Mouse (Mus musculus) ES-E14 (cell line): Measurements from ENCODE around the gene Supt5. TPM values are rescaled to one million over a fixed set of nuclear protein-coding genes. Genes with fewer than 3 reads are reported as not detected.

Experiments used
- DNase-seq: peaks from one replicate; pipeline ENCODE4 v3.0.0-alpha.2; 2013; ENCODE audit warnings: low read depth, low spot score
- H3K27ac ChIP-seq: 2 replicates; pipeline ENCODE4 v1.5.1; 2012; ENCODE audit warnings: low read depth, mild to moderate bottlenecking, low read length, moderate library complexity, mixed read lengths; ENCODE audit not compliant: poor library complexity, insufficient read depth, severe bottlenecking
- H3K36me3 ChIP-seq: 2 replicates; pipeline ENCODE4 v1.6.1; 2012; ENCODE audit warnings: mild to moderate bottlenecking, low read length, moderate library complexity, mixed read lengths; ENCODE audit not compliant: control insufficient read depth, poor library complexity, insufficient read depth, severe bottlenecking
- H3K4me1 ChIP-seq, 2 experiments: fragments of 150-350 bp in 1 of 2; sonication (generic) in 1 of 2; 2 replicates each; pipeline ENCODE4 v1.6.1; 2012; ENCODE audit warnings: low read length in 2 of 2, mild to moderate bottlenecking in 1 of 2, mixed read lengths in 1 of 2; ENCODE audit not compliant: control insufficient read depth in 2 of 2, insufficient read depth in 2 of 2, poor library complexity in 1 of 2
- H3K4me3 ChIP-seq, 2 experiments: fragments of 150-350 bp in 1 of 2; sonication (generic) in 1 of 2; 2 replicates each; pipeline ENCODE4 v1.5.1; 2012; ENCODE audit warnings: low read length in 2 of 2, low read depth in 1 of 2, mild to moderate bottlenecking in 1 of 2, mixed read lengths in 1 of 2; ENCODE audit not compliant: insufficient read depth in 1 of 2, poor library complexity in 1 of 2, severe bottlenecking in 1 of 2
- H3K9ac ChIP-seq: 2 replicates; pipeline ENCODE4 v1.6.1; 2012; ENCODE audit warnings: low read depth, mild to moderate bottlenecking, low read length, mixed read lengths; ENCODE audit not compliant: poor library complexity, insufficient read depth, severe bottlenecking
- H3K9me3 ChIP-seq: fragments of 150-350 bp; sonication (generic); 2 replicates; pipeline ENCODE4 v1.6.1; 2012; ENCODE audit warnings: low read depth, mild to moderate bottlenecking, low read length; ENCODE audit not compliant: control insufficient read depth, insufficient read depth
- CHD2 ChIP-seq: IDR thresholded peaks from 2 replicates; pipeline ENCODE4 v1.6.1; 2014; ENCODE audit warnings: mild to moderate bottlenecking, low read depth, low read length, inconsistent platforms
- HCFC1 ChIP-seq: IDR thresholded peaks from 2 replicates; pipeline ENCODE4 v1.6.1; 2012; ENCODE audit warnings: low read length, inconsistent platforms, borderline replicate concordance; ENCODE audit not compliant: insufficient read depth
- MAFK ChIP-seq: IDR thresholded peaks from 2 replicates; pipeline ENCODE4 v1.6.1; 2014; ENCODE audit warnings: mild to moderate bottlenecking, low read depth, low read length, inconsistent platforms; ENCODE audit not compliant: insufficient read depth
- ZC3H11A ChIP-seq: IDR thresholded peaks from 2 replicates; pipeline ENCODE4 v1.6.1; 2012; ENCODE audit warnings: low read depth, mild to moderate bottlenecking, inconsistent platforms, low read length, borderline replicate concordance
- ZNF384 ChIP-seq: IDR thresholded peaks from 2 replicates; pipeline ENCODE4 v1.6.1; 2012; ENCODE audit warnings: low read depth, low read length, inconsistent platforms
- in situ Hi-C, 2 experiments: fragments of 600-800 bp; cut with MboI; formaldehyde crosslinking; loops; one replicate each; pipeline ENCODE4 v1.15.1; 2025; ENCODE audit warnings: low sequenced_read_pairs in 2 of 2, inconsistent platforms in 1 of 2; ENCODE audit not compliant: unreplicated experiment in 2 of 2
- total RNA-seq: library from RNA; depleted of rRNA; stranded (reverse); fragments of 300-350 nt; gene quantifications from 2 replicates; pipeline ENCODE4 v1.2.3, GENCODE M21; 2012; rRNA removed

The Supt5 gene
- total RNA-seq, 1 experiment: 83.7 TPM

DNA sequence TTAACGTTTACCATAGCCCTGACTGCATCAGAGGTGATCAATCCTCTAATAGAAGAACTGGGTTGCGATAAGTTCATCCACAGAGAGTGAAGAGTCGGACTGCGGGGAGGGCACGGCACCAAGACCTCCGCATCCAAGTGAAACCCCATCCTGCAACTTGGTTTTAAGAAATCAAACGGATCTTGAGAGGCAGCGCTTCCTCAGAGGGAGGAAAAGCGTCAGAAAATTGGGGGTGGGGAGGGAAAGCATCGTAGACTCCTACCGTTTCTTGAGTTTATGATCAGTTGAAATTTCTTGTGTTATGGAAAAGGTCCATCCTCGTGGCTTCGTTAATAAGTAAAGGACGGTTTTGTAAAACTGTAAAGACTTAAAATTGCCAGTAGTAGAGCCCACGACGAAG lies 70.0 kb downstream of the Supt5 start:
- no peak for DNase-seq
- Histone ChIP-seq H3K27ac (peak overlapping the region; percentile 61), H3K36me3 (peaks cover 2% of the 10 kb centered on the region; the same call in 1 of the 2 replicates), H3K9me3 (no peaks in the 10 kb centered on the region), H3K9ac (peak overlapping the region; percentile 99), H3K4me1 (peaks cover 0 to 7% of the 10 kb centered on the region in 2 experiments; a peak in 2 of 4 replicates), H3K4me3 (peak overlapping the region; percentile 80 to 96)
- TF ChIP-seq CHD2 (no peak), HCFC1 (no peak), ZC3H11A (no peak), ZNF384 (no peak), MAFK (no peak)
- in situ Hi-C loops: loop anchor here in 1 of 2 experiments (10.0 kb wide), 1 partner anchor 64 kb away; no protein-coding TSS in a partner anchor

DNA sequence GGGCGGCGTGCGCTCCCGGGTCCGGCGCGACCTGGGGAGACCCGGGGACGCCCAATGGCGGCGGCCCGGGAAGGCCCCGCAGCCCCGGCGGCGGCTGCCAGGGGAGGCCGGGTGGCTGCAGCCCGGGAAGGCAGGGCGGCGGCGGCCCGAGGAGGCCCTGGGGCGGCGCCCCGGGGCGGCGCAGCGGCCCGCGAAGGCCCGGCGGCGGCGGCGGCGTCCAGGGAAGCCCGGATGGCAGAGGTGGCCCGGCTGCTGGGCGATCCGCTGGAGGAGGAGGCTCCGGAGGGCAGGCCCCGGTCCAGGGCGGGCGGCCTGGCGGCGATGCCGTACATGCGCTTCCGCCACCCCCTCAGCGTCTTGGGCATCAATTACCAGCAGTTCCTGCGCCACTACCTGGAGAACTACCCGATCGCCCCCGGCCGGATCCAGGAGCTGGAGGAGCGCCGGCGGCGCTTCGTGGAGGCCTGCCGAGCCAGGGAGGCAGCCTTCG lies 70.5 kb downstream of the Supt5 start:
- TF ChIP-seq MAFK (no peak), ZC3H11A (no peak), HCFC1 (no peak), ZNF384 (no peak), CHD2 (no peak)
- peaks cover 2% of the 10 kb centered on the region; the same call in 1 of the 2 replicates for H3K36me3 ChIP-seq
- H3K9ac ChIP-seq: peak overlapping the region; percentile 99
- H3K27ac ChIP-seq: peak overlapping the region; percentile 61
- H3K9me3 ChIP-seq: no peaks in the 10 kb centered on the region
- DNase-seq: no peak
- peaks cover 4 to 7% of the 10 kb centered on the region in 2 experiments; a peak in 3 of 4 replicates for H3K4me1 ChIP-seq
- peak overlapping the region; percentile 80 to 96 for H3K4me3 ChIP-seq
- in situ Hi-C loops: loop anchor here in 1 of 2 experiments (10.0 kb wide), 1 partner anchor 63 kb away; no protein-coding TSS in a partner anchor

DNA sequence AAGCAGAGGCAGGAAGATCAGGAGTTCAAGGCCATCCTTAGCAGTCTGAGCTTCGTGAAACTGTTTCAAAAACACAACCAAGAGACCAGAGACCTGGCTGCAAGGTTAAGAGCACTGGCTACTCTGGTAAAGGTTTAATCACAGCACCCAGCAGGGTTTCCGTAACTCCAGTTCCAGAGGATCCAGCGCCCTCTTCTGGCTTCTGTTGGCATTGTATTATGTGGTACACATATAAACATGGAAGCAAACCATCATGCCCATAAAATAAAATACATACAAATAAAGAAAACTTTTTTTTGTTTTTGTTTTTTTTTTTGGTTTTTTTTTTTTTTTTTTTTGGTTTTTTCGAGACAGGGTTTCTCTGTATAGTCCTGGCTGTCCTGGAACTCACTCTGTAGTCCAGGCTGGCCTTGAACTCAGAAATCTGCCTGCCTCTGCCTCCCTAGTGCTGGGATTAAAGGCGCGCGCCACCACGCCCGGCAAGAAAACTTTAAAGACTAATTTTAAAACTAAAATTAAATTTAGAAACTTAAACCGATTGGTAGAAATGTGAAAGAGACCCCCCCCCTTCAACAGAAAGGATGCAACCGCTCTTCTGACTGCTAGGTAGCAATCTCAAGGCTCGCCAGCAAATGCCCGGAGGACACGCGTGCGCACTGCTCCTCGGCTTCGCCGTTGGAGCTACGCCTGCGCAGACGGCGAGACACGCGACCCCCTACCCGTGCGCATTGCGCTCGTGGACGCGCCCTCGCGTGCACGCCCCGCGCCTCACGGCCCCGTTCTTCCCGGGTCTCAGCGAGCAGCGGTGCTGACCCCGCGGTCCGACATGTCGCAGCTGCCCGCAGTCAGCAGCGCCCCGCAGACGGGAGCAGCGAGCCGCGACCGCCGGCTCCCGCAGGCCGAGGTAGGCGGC lies 71.2 kb downstream of the Supt5 start, which contains the start of gene Eid2:
TSS of gene Eid2 (plus strand) at position 753 of the 913 bp plus-strand sequence.
- H3K4me3 ChIP-seq: peak within 1 kb of the TSS; percentile 80 to 96
- peak within 1 kb of the TSS; percentile 61 for H3K27ac ChIP-seq
- peak within 1 kb of the TSS; percentile 99 for H3K9ac ChIP-seq
- in situ Hi-C loops: loop anchor here in 1 of 2 experiments (10.0 kb wide), 1 partner anchor 63 kb away; no protein-coding TSS in a partner anchor
- TF ChIP-seq MAFK: no peak
- peak; percentile 67; the same call in 1 of the 2 replicates for TF ChIP-seq HCFC1
- no peak for TF ChIP-seq CHD2
- no peak; the same call in 1 of the 2 replicates for TF ChIP-seq ZC3H11A
- TF ChIP-seq ZNF384: peak; percentile 82
- H3K9me3 ChIP-seq: no peaks in the 10 kb centered on the region
- DNase-seq: no peak
- H3K36me3 ChIP-seq: peaks cover 2% of the 10 kb centered on the region; the same call in 1 of the 2 replicates
- peaks cover 4 to 7% of the 10 kb centered on the region in 2 experiments; a peak in 3 of 4 replicates for H3K4me1 ChIP-seq

DNA sequence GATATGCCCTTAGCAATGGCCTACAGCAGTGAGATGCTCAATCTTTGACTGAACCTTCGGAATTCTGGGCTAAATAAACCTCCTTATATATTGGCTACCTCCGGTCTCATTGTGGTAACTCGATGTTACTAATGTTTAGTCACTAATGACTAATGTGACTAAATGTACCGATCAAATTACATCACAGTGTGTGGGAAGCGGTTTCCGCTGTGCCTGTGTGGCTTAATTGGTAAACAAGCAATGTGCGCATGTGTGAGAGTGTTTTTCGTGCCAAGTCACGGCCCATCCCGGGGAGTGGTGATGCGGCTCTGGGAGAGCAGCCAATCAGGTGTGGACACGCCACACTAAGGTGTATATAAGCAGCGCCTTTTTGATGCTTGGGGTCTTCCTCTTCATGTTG lies 73.2 kb downstream of the Supt5 start:
- Histone ChIP-seq H3K27ac (no peak overlapping the region), H3K9ac (no peak overlapping the region), H3K36me3 (peaks cover 2% of the 10 kb centered on the region; the same call in 1 of the 2 replicates), H3K4me1 (peaks cover 4 to 7% of the 10 kb centered on the region in 2 experiments; a peak in 3 of 4 replicates), H3K4me3 (no peak overlapping the region), H3K9me3 (no peaks in the 10 kb centered on the region)
- TF ChIP-seq MAFK: no peak
- TF ChIP-seq ZC3H11A: no peak
- no peak for TF ChIP-seq HCFC1
- TF ChIP-seq CHD2: no peak
- TF ChIP-seq ZNF384: no peak
- in situ Hi-C loops: loop anchor here in 1 of 2 experiments (10.0 kb wide), 1 partner anchor 61 kb away; no protein-coding TSS in a partner anchor
- no peak for DNase-seq

Other genes starting within 250 kb of the Supt5 start
- gene 9530053A07Rik, start 209.3 kb downstream of the Supt5 start, total RNA-seq: 0.85 and 1.4 TPM in 2 replicates
- 150 and 189 TPM in 2 replicates for gene Fbl, start 169.0 kb downstream of the Supt5 start, total RNA-seq
- gene Dyrk1b, start 159.3 kb downstream of the Supt5 start, total RNA-seq: 3.9 and 6.3 TPM in 2 replicates
- 15.3 and 18.5 TPM in 2 replicates for gene Eid2, start 70.9 kb downstream of the Supt5 start, total RNA-seq
- 4.3 and 4.6 TPM in 2 replicates for gene Eid2b, start 61.0 kb downstream of the Supt5 start, total RNA-seq
- 0.16 and 0.58 TPM in 2 replicates for gene Selenov, start 47.6 kb downstream of the Supt5 start, total RNA-seq
- gene Dll3, start 36.5 kb downstream of the Supt5 start, total RNA-seq: 4.1 and 17.4 TPM in 2 replicates
- 124 and 159 TPM in 2 replicates for gene Timm50, start 26.7 kb downstream of the Supt5 start, total RNA-seq
- 1,678 and 1,740 TPM in 2 replicates for gene Rps16, start 11.9 kb upstream of the Supt5 start, total RNA-seq
- gene Plekhg2, start 33.9 kb upstream of the Supt5 start, total RNA-seq: 15.0 TPM in 2 replicates
- 3.9 and 5.0 TPM in 2 replicates for gene Zfp36, start 41.5 kb upstream of the Supt5 start, total RNA-seq
- gene Med29, start 54.0 kb upstream of the Supt5 start, total RNA-seq: 34.8 and 50.8 TPM in 2 replicates
- 74.5 and 83.9 TPM in 2 replicates for gene Paf1, start 54.2 kb upstream of the Supt5 start, total RNA-seq
- gene Gmfg, start 98.7 kb upstream of the Supt5 start, total RNA-seq: 12.7 and 17.2 TPM in 2 replicates
- 17.1 and 32.6 TPM in 2 replicates for gene Lrfn1, start 113.2 kb upstream of the Supt5 start, total RNA-seq
- gene Ifnl2, start 171.7 kb upstream of the Supt5 start, total RNA-seq: not detected in 2 replicates
- gene Ifnl3, start 184.1 kb upstream of the Supt5 start, total RNA-seq: not detected in 2 replicates
- not detected in 2 replicates for gene Sycn, start 202.1 kb upstream of the Supt5 start, total RNA-seq
- 0.18 and 0.32 TPM in 2 replicates for gene Nccrp1, start 208.5 kb upstream of the Supt5 start, total RNA-seq